Mouse (Mus musculus) limb, embryonic 12.5 days (tissue): ENCODE results near the gene Tmem56. TPM values are rescaled to one million over a fixed set of nuclear protein-coding genes. Genes with fewer than 3 reads are reported as not detected.

Experiments used
- ATAC-seq: fragments of 200-750 bp; cut with Nextera tagmentation; 2 replicates; pipeline ENCODE4 v1.8.0; 2017; ENCODE audit warnings: low read depth, moderate TSS enrichment; ENCODE audit not compliant: insufficient number of reproducible peaks, insufficient read depth, low FRiP score, low TSS enrichment
- H3K27ac ChIP-seq: fragments of 300-500 bp; sonication (generic); 2 replicates; pipeline ENCODE4 v1.5.1; 2016; ENCODE audit warnings: mild to moderate bottlenecking, moderate library complexity
- H3K27me3 ChIP-seq: fragments of 300-500 bp; sonication (generic); 2 replicates; pipeline ENCODE4 v1.6.1; 2016; ENCODE audit warnings: mild to moderate bottlenecking, moderate library complexity
- H3K36me3 ChIP-seq: fragments of 300-500 bp; sonication (generic); 2 replicates; pipeline ENCODE4 v1.6.1; 2016; ENCODE audit warnings: mild to moderate bottlenecking, moderate library complexity
- H3K4me1 ChIP-seq: fragments of 300-500 bp; sonication (generic); replicated peaks from 2 replicates; pipeline ENCODE4 v1.6.1; 2016
- H3K4me2 ChIP-seq: fragments of 300-500 bp; sonication (generic); 2 replicates; pipeline ENCODE4 v1.6.1; 2016; ENCODE audit warnings: mild to moderate bottlenecking, moderate library complexity
- H3K4me3 ChIP-seq: fragments of 300-500 bp; sonication (generic); replicated peaks from 2 replicates; pipeline ENCODE4 v1.5.1; 2016; ENCODE audit warnings: mild to moderate bottlenecking
- H3K9ac ChIP-seq: fragments of 300-500 bp; sonication (generic); replicated peaks from 2 replicates; pipeline ENCODE4 v1.6.1; 2016; ENCODE audit warnings: mild to moderate bottlenecking, moderate library complexity
- H3K9me3 ChIP-seq: fragments of 300-500 bp; sonication (generic); 2 replicates; pipeline ENCODE4 v1.6.1; 2016; ENCODE audit warnings: mild to moderate bottlenecking, moderate library complexity
- WGBS: fragments of 180-500 bp; shearing (Covaris S2); methylation state at CpG from one replicate; pipeline ENCODE4 v1.1.7; 2016; 5-methylcytosine and 5-hydroxymethylcytosine counted together
- polyA plus RNA-seq: library from polyadenylated mRNA; unstranded; fragments of >200 nt; fragmentation: Nextera tagmentation; extraction: Ambion mirVana; gene quantifications from 2 replicates; pipeline ENCODE4 v1.2.1, GENCODE M21; 2016

Gene Tmem56
- polyA plus RNA-seq, 1 experiment from 2014 or later, result 0.55 TPM

- no peak overlapping the region for H3K4me3 ChIP-seq
- peaks cover 4% of the 10 kb centered on the region; the same call in 1 of the 2 replicates for H3K4me1 ChIP-seq
- 93% methylated on average over 16 of the region's 16 CpGs for WGBS
- no peaks in the 10 kb centered on the region for H3K9me3 ChIP-seq
- no peak for ATAC-seq
- H3K4me2 ChIP-seq, result no peak overlapping the region
- no peak overlapping the region for H3K27ac ChIP-seq
- no peaks in the 10 kb centered on the region for H3K27me3 ChIP-seq
- no peak overlapping the region for H3K9ac ChIP-seq
- peaks cover 7% of the 10 kb centered on the region; the same call in 1 of the 2 replicates for H3K36me3 ChIP-seq
These were observed 27.2 kb upstream of the Tmem56 start for GRCm38 (mm10) chr3:121309896-121310714.

GRCm38 (mm10) chr3:121309429-121309828 lies 26.5 kb upstream of the Tmem56 start:
- H3K4me3 ChIP-seq, result no peak overlapping the region
- H3K4me2 ChIP-seq, result no peak overlapping the region
- 75% methylated on average over 4 of the region's 4 CpGs for WGBS
- peaks cover 4% of the 10 kb centered on the region; the same call in 1 of the 2 replicates for H3K36me3 ChIP-seq
- no peaks in the 10 kb centered on the region for H3K27me3 ChIP-seq
- H3K9ac ChIP-seq, result no peak overlapping the region
- H3K4me1 ChIP-seq, result peaks cover 4% of the 10 kb centered on the region; the same call in 1 of the 2 replicates
- ATAC-seq, result no peak
- H3K27ac ChIP-seq, result no peak overlapping the region
- H3K9me3 ChIP-seq, result no peaks in the 10 kb centered on the region

DNA sequence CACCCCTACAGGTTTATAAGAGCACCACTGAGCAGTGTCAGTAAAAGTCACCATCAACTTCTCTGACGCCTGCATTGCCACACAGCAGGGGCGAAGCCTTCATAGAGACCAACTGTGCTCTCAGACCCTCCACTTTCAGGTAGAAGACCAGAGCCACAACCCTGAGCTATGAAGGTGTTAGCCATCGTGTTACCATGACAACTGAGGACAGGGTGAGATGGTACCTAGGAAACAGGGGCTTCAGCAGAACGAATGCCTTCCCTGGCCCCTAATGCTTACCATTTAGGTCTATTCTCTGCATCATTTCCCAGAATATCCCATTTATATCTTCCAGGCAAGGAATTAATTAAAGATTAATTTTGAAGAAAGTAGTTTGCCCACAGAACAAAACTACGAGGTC lies 26.0 kb upstream of the Tmem56 start:
- 70% methylated on average over 5 of the region's 5 CpGs for WGBS
- no peak for ATAC-seq
- H3K9ac ChIP-seq, result no peak overlapping the region

DNA sequence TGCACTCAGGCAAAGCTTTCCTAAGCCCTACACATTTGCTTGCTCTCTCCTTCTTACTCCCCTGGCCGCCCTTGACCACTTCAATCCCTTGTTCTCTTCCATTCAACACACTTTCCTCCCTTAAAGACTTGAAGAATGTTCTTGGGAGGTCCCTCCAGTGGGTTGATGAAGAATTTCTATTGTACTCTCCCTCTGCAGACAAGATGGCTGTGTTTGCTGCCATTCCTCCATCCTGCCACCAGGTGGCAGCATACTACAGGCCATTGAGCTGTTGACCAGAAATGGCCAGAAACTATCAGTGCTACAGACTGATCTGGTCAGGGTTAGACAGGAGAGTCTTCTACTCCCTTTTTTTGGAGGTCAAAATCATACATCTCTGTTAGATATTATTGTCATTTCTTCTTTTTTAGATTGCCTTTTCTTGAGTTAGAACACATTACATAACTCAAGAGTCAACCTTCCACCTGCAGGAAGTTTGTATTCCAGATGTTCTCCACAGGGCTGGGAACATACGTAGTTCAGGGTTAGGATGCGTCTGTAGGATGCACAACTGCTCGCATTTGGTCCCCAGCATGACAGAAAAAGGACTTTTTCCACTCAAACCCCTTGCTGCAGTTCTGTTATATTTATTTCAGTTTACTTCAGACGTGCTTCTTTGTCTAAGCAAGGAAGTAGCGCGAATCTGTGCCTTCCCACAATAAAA lies 24.8 kb upstream of the Tmem56 start:
- Histone ChIP-seq H3K27me3 (no peaks in the 10 kb centered on the region), H3K4me3 (no peak overlapping the region), H3K36me3 (peaks cover 4% of the 10 kb centered on the region; the same call in 1 of the 2 replicates), H3K9me3 (no peaks in the 10 kb centered on the region), H3K4me1 (peaks cover 4% of the 10 kb centered on the region; the same call in 1 of the 2 replicates), H3K27ac (no peak overlapping the region), H3K9ac (no peak overlapping the region), H3K4me2 (no peak overlapping the region)
- ATAC-seq, result 0 out of 2 replicates have a peak, but pooled peaks have one; percentile 80
- WGBS, result 72% methylated on average over 7 of the region's 7 CpGs

More for the DNA sequence above, 26.0 kb upstream of the Tmem56 start:
- peaks cover 4% of the 10 kb centered on the region; the same call in 1 of the 2 replicates for H3K4me1 ChIP-seq
- H3K27me3 ChIP-seq, result no peaks in the 10 kb centered on the region
- H3K9me3 ChIP-seq, result no peaks in the 10 kb centered on the region
- H3K4me2 ChIP-seq, result no peak overlapping the region
- peaks cover 4% of the 10 kb centered on the region; the same call in 1 of the 2 replicates for H3K36me3 ChIP-seq
- no peak overlapping the region for H3K27ac ChIP-seq
- no peak overlapping the region for H3K4me3 ChIP-seq

DNA sequence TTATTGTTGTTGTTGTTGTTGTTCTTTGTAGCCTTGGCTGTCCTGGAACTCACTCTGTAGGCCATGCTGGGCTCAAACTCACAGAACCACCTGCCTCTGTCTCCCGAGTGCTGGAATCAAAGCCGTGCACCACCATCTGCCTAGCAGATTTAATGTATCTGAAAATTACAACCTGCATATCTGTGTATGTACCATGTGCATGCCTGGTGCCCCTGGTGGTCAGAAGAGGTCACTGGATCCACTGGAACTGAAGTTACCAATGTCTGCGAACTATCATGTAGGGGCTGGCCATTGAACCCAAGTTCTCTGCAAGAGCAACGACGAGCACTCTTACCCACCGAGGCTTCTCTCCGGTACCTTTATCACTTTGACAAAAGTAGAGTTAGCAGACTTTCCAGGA lies 23.7 kb upstream of the Tmem56 start:
- Histone ChIP-seq H3K36me3 (peaks cover 4% of the 10 kb centered on the region; the same call in 1 of the 2 replicates), H3K4me1 (peaks cover 4% of the 10 kb centered on the region; the same call in 1 of the 2 replicates), H3K27ac (no peak overlapping the region), H3K4me2 (no peak overlapping the region), H3K9ac (no peak overlapping the region), H3K27me3 (no peaks in the 10 kb centered on the region), H3K9me3 (no peaks in the 10 kb centered on the region), H3K4me3 (no peak overlapping the region)
- WGBS, result 92% methylated on average over 7 of the region's 7 CpGs
- no peak for ATAC-seq

GRCm38 (mm10) chr3:121294200-121294599 lies 11.3 kb upstream of the Tmem56 start:
- H3K9me3 ChIP-seq, result no peaks in the 10 kb centered on the region
- H3K27me3 ChIP-seq, result no peaks in the 10 kb centered on the region
- no peak overlapping the region for H3K4me2 ChIP-seq
- no peak for ATAC-seq
- no peak overlapping the region for H3K9ac ChIP-seq
- peaks cover 6% of the 10 kb centered on the region; the same call in 1 of the 2 replicates for H3K4me1 ChIP-seq
- no peak overlapping the region for H3K4me3 ChIP-seq
- H3K36me3 ChIP-seq, result no peaks in the 10 kb centered on the region
- no peak overlapping the region for H3K27ac ChIP-seq
- 73% methylated on average over 2 of the region's 2 CpGs for WGBS

- under 1% methylated on average over 42 of the region's 42 CpGs for WGBS
- peak within 1 kb of the TSS; percentile 52 for H3K4me3 ChIP-seq
- peak; percentile 97 for ATAC-seq
These were observed 8.8 kb upstream of the Tmem56 start, which contains the start of gene Alg14 for GRCm38 (mm10) chr3:121291560-121292258. Alg14 (plus strand) TSS chr3:121291773.

DNA sequence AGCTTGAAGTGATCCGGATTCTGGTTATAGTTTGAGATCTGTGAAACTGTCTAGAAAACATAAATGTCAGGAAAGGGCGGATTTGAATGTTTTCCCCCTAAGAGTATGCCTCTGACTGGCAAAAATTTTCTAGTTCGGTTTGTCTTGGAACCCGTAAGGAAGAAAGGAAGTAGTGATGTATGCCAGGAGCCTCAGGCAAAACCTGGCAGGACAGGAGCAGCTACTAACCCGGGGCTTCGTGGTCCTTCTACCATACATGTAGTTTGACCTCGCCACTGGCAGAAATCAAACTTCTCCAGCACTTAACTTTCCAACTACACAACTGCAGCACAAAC lies 8.3 kb upstream of the Tmem56 start:
- H3K4me2 ChIP-seq, result peak overlapping the region; percentile 60
- 3% methylated on average over 7 of the region's 7 CpGs for WGBS
- no peaks in the 10 kb centered on the region for H3K27me3 ChIP-seq
- peak overlapping the region; percentile 90 for H3K27ac ChIP-seq
- peaks cover 6% of the 10 kb centered on the region; the same call in 1 of the 2 replicates for H3K4me1 ChIP-seq
- peak overlapping the region; percentile 61 for H3K9ac ChIP-seq
- H3K4me3 ChIP-seq, result peak overlapping the region; percentile 52
- H3K9me3 ChIP-seq, result no peaks in the 10 kb centered on the region
- ATAC-seq, result no peak
- H3K36me3 ChIP-seq, result no peaks in the 10 kb centered on the region

More at GRCm38 (mm10) chr3:121291560-121292258, 8.8 kb upstream of the Tmem56 start, which contains the start of gene Alg14:
- Histone ChIP-seq H3K27me3 (no peaks in the 10 kb centered on the region), H3K9me3 (no peaks in the 10 kb centered on the region), H3K4me2 (peak within 1 kb of the TSS; percentile 60), H3K9ac (peak within 1 kb of the TSS; percentile 61), H3K4me1 (peaks cover 6% of the 10 kb centered on the region; the same call in 1 of the 2 replicates), H3K27ac (peak within 1 kb of the TSS; percentile 90), H3K36me3 (no peaks in the 10 kb centered on the region)

DNA sequence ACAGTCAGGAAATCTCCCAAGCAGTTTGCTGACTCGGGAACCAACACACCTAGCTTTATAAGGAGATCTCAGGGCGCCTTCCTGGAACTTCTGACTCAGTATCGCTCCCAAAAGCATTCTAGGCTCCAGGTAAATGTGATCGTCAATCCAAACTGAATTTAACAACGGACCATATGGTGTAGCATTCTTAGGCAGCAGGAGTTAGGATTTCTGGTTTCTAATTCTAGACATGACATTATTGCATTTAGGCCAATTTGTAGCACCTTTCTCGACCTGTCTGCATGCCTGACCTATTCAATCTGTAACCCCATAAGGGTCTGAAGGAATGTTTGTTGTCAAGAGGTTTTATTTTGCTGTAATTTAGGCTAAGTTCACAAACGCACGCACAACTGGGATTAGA lies 7.8 kb upstream of the Tmem56 start:
- H3K4me1 ChIP-seq, result peaks cover 6% of the 10 kb centered on the region; the same call in 1 of the 2 replicates
- 69% methylated on average over 8 of the region's 8 CpGs for WGBS
- no peaks in the 10 kb centered on the region for H3K9me3 ChIP-seq
- no peaks in the 10 kb centered on the region for H3K27me3 ChIP-seq
- no peak for ATAC-seq
- H3K9ac ChIP-seq, result peak overlapping the region; percentile 61; the same call in 1 of the 2 replicates
- peak overlapping the region; percentile 60 for H3K4me2 ChIP-seq
- H3K36me3 ChIP-seq, result no peaks in the 10 kb centered on the region
- peak overlapping the region; percentile 90 for H3K27ac ChIP-seq
- peak overlapping the region; percentile 52 for H3K4me3 ChIP-seq

DNA sequence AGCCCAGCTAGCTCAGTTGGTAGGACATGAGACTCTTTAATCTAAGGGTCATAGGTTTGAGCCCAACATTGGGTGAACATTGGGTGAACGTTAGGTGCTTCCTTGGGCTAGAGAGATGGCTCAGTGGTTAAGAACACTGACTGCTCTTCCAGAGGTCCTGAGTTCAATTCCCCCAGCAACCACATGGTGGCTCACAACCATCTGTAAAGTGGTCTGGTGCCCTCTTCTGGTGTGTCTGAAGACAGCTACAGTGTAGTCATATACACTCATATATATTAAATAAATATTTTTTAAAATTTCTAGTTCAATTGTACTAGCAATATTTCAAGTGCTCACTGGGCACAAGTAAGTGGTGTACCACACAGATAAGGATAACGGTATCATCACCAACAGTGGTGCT lies 4.3 kb upstream of the Tmem56 start:
- H3K36me3 ChIP-seq, result no peaks in the 10 kb centered on the region
- H3K9ac ChIP-seq, result no peak overlapping the region
- H3K4me1 ChIP-seq, result peaks cover 6% of the 10 kb centered on the region; the same call in 1 of the 2 replicates
- no peak overlapping the region for H3K27ac ChIP-seq
- H3K27me3 ChIP-seq, result no peaks in the 10 kb centered on the region
- ATAC-seq, result no peak
- no peak overlapping the region for H3K4me3 ChIP-seq
- WGBS, result 96% methylated on average over 2 of the region's 2 CpGs
- no peaks in the 10 kb centered on the region for H3K9me3 ChIP-seq
- H3K4me2 ChIP-seq, result no peak overlapping the region
